Mouse (Mus musculus): Measurements from ENCODE around the gene Stac. TPM values are rescaled to one million over a fixed set of nuclear protein-coding genes. Genes with fewer than 3 reads are reported as not detected.

Gene Stac
- total RNA-seq, 1 experiment from 2014 or later: not detected

DNA sequence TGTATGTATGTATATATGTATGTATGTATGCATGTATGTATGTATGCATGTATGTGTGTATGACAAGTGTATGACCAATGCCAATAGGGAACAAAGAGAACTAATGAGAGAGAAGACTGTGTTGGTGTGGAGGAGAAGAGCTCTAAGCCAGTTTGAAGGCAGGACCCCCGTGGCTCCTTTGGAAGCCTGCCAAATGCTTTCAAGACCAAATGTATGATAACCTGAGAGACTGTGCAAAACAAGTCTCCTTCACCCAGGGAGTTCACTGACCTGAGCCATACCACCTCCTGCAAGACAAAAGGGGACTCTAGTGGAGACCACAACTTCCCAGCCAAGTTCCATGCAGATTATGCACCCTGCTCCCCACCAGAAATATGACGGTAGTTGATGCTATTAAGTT, 52.5 kb downstream of the Stac start:
- ATAC-seq (replicated peaks in 1 of 2; ENCODE audit: insufficient read depth in 1 of 2, low FRiP score in 2 of 2, low TSS enrichment in 1 of 2, low read depth in 1 of 2, poor library complexity in 2 of 2, severe bottlenecking in 2 of 2): no peak

GRCm38 (mm10) chr9:111632833-111633232, 57.3 kb downstream of the Stac start:
- ATAC-seq (replicated peaks in 1 of 2; ENCODE audit: insufficient read depth in 1 of 2, low FRiP score in 2 of 2, low TSS enrichment in 1 of 2, low read depth in 1 of 2, poor library complexity in 2 of 2, severe bottlenecking in 2 of 2): no peak

DNA sequence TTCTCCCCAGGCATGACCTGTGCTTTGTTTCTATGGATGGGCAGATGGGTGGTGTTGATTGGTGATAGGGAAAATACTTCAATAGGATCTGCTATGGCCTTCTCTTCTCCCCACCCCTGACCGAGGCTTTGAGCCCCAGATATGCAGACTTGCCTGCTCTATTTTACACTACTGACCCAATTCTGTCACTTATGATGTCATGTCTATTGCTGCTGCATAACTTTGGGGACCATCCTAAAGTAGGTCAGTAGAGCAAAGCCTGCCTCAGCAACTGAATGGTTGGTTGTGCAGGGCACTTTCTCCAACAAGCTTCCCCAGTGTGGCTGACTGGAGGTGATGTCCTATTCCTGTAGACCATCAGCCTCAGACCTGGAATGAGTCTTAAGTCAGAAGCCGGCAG, 69.0 kb downstream of the Stac start:
- no peak for ATAC-seq (replicated peaks in 1 of 2; ENCODE audit: insufficient read depth in 1 of 2, low FRiP score in 2 of 2, low TSS enrichment in 1 of 2, low read depth in 1 of 2, poor library complexity in 2 of 2, severe bottlenecking in 2 of 2)

DNA sequence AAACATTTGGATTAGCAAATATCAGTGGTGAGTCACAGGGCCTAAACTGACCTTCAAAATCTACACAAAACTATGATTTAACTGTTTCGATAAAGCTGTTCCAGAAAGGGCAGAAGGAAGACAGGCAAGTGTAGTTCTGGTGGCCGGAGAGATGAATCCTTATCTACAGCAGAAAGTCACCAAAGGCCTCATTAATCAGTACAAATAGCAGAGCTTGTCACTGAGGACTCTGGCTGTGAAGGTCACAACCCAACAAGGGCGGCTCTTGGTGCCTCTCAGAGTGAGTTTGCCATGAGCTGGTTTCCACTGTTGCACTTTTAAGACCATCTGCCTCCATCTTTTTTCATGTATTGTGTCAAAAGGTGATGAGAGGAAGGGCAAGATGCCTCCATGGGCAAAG, 78.8 kb downstream of the Stac start:
- no peak for ATAC-seq (replicated peaks in 1 of 2; ENCODE audit: insufficient read depth in 1 of 2, low FRiP score in 2 of 2, low TSS enrichment in 1 of 2, low read depth in 1 of 2, poor library complexity in 2 of 2, severe bottlenecking in 2 of 2)

- ATAC-seq (replicated peaks in 1 of 2; ENCODE audit: insufficient read depth in 1 of 2, low FRiP score in 2 of 2, low TSS enrichment in 1 of 2, low read depth in 1 of 2, poor library complexity in 2 of 2, severe bottlenecking in 2 of 2): peak in 1 of 2 experiments; percentile 27; a peak in 1 of 4 replicates
Measured at GRCm38 (mm10) chr9:111608762-111609161, 81.4 kb downstream of the Stac start.

DNA sequence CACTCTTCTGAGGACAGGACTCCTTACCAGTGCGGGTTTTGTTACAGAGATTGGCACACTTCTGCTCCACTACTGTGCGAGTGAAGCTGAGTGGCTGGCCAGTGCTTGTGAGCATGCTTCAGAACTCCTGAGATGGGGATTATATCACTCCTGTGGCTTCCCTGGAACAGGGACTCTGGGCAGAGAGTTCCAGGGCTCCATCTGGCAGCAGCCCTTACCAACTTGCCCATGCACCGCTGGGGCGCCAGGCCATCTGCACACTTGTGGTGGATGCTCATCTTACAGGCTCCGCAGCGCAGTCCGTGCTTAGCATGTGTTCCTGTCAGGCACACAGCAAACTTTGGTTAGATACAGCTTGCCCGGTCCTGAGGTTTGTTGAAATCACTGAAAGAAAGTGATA, 83.5 kb downstream of the Stac start:
- ATAC-seq (replicated peaks in 1 of 2; ENCODE audit: insufficient read depth in 1 of 2, low FRiP score in 2 of 2, low TSS enrichment in 1 of 2, low read depth in 1 of 2, poor library complexity in 2 of 2, severe bottlenecking in 2 of 2): no peak

- ATAC-seq (replicated peaks in 1 of 2; ENCODE audit: insufficient read depth in 1 of 2, low FRiP score in 2 of 2, low TSS enrichment in 1 of 2, low read depth in 1 of 2, poor library complexity in 2 of 2, severe bottlenecking in 2 of 2): no peak
Measured at GRCm38 (mm10) chr9:111587527-111587926, 102.6 kb downstream of the Stac start.

GRCm38 (mm10) chr9:111578784-111579183, 111.4 kb downstream of the Stac start:
- ATAC-seq (replicated peaks in 1 of 2; ENCODE audit: insufficient read depth in 1 of 2, low FRiP score in 2 of 2, low TSS enrichment in 1 of 2, low read depth in 1 of 2, poor library complexity in 2 of 2, severe bottlenecking in 2 of 2): no peak

DNA sequence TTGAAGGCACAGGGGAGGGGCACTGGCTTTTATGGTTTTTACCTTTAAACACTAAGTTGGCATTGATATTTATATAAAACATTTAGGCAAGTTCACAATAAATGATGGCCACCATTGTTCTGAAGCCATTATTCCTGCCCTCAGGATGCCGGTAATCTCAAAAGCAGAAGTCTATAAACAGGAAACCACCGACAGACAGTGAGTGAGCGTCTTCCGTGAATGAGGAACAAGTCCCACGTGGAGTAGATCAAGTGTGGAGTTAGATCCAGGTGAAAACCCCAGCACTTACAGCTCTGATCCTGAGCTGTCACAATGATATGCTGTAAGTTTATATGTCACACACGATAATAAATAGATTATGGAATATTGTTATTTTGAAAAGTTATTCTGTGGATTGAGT, 112.7 kb downstream of the Stac start:
- peak in 1 of 2 experiments; percentile 32; a peak in 2 of 4 replicates for ATAC-seq (replicated peaks in 1 of 2; ENCODE audit: insufficient read depth in 1 of 2, low FRiP score in 2 of 2, low TSS enrichment in 1 of 2, low read depth in 1 of 2, poor library complexity in 2 of 2, severe bottlenecking in 2 of 2)

GRCm38 (mm10) chr9:111575889-111576288, 114.3 kb downstream of the Stac start:
- no peak for ATAC-seq (replicated peaks in 1 of 2; ENCODE audit: insufficient read depth in 1 of 2, low FRiP score in 2 of 2, low TSS enrichment in 1 of 2, low read depth in 1 of 2, poor library complexity in 2 of 2, severe bottlenecking in 2 of 2)

GRCm38 (mm10) chr9:111573836-111574235, 116.3 kb downstream of the Stac start:
- no peak for ATAC-seq (replicated peaks in 1 of 2; ENCODE audit: insufficient read depth in 1 of 2, low FRiP score in 2 of 2, low TSS enrichment in 1 of 2, low read depth in 1 of 2, poor library complexity in 2 of 2, severe bottlenecking in 2 of 2)

GRCm38 (mm10) chr9:111571619-111572018, 118.5 kb downstream of the Stac start:
- ATAC-seq (replicated peaks in 1 of 2; ENCODE audit: insufficient read depth in 1 of 2, low FRiP score in 2 of 2, low TSS enrichment in 1 of 2, low read depth in 1 of 2, poor library complexity in 2 of 2, severe bottlenecking in 2 of 2): 0 out of 4 replicates have a peak, but pooled peaks have one; percentile 21 to 27

DNA sequence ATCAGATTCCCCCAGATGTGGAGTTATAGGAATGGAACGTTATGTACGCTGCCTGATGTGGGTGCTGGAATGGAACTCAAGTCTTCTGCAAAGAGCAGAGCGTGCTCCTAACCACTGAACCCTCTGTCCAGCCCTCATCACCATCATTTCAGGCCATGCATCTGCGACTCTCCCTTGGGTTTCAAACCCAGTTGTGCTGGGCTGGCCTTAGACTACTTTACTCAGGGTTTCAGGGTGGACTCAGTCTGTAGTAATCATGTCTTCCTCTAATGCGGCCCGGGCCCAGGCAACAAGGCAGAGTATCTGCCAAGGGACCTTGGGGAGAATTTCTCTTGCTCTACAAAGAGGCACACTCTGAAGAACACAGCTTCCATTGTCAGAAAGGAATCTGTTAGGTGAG, 126.0 kb downstream of the Stac start:
- ATAC-seq (replicated peaks in 1 of 2; ENCODE audit: insufficient read depth in 1 of 2, low FRiP score in 2 of 2, low TSS enrichment in 1 of 2, low read depth in 1 of 2, poor library complexity in 2 of 2, severe bottlenecking in 2 of 2): no peak

DNA sequence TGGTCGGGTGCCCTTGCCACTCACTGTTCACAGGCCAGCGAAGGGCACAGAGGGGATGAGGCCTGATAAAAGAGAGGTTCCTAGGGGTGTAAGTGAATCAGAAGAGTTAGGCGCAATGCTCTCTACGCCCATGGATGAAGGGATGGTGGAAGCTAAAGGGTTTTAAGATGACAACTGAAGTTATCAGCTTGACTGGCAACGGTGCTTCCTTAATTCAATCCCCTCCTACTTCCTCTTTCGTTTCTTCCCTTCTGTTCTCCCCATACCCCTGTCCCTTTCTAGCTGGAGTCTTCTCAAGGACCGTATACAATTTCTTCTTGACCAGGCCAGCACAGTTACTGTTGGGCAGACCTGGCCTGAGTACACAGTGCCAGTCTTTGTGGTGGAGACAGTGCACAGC, 126.9 kb downstream of the Stac start:
- ATAC-seq (replicated peaks in 1 of 2; ENCODE audit: insufficient read depth in 1 of 2, low FRiP score in 2 of 2, low TSS enrichment in 1 of 2, low read depth in 1 of 2, poor library complexity in 2 of 2, severe bottlenecking in 2 of 2): peak; percentile 40 to 77; a peak in 3 of 4 replicates

- ATAC-seq (replicated peaks in 1 of 2; ENCODE audit: insufficient read depth in 1 of 2, low FRiP score in 2 of 2, low TSS enrichment in 1 of 2, low read depth in 1 of 2, poor library complexity in 2 of 2, severe bottlenecking in 2 of 2): peak; percentile 76 to 93
Measured at GRCm38 (mm10) chr9:111562217-111562988, 127.7 kb downstream of the Stac start.

GRCm38 (mm10) chr9:111556699-111557098, 133.4 kb downstream of the Stac start:
- ATAC-seq (replicated peaks in 1 of 2; ENCODE audit: insufficient read depth in 1 of 2, low FRiP score in 2 of 2, low TSS enrichment in 1 of 2, low read depth in 1 of 2, poor library complexity in 2 of 2, severe bottlenecking in 2 of 2): no peak

DNA sequence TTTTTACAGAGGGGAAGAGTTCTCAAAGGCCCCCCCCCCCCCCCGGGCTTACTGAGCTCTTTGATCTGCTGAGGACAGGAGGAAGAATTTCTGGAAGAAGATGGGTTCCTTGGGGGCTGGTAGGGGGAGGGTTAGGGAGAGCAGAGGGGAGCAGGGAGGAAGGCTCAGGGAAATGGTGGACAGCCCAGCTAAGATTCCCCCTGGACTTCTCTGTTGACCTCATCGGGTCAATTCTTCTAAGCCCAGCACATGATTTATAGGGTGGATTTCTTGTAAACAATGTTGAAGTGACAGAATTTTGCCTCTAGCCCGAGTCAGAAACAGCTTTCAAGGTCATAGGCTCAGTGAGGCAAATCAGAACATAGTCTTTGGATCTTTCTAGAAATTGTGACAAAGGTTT, 137.3 kb downstream of the Stac start:
- no peak for ATAC-seq (replicated peaks in 1 of 2; ENCODE audit: insufficient read depth in 1 of 2, low FRiP score in 2 of 2, low TSS enrichment in 1 of 2, low read depth in 1 of 2, poor library complexity in 2 of 2, severe bottlenecking in 2 of 2)

DNA sequence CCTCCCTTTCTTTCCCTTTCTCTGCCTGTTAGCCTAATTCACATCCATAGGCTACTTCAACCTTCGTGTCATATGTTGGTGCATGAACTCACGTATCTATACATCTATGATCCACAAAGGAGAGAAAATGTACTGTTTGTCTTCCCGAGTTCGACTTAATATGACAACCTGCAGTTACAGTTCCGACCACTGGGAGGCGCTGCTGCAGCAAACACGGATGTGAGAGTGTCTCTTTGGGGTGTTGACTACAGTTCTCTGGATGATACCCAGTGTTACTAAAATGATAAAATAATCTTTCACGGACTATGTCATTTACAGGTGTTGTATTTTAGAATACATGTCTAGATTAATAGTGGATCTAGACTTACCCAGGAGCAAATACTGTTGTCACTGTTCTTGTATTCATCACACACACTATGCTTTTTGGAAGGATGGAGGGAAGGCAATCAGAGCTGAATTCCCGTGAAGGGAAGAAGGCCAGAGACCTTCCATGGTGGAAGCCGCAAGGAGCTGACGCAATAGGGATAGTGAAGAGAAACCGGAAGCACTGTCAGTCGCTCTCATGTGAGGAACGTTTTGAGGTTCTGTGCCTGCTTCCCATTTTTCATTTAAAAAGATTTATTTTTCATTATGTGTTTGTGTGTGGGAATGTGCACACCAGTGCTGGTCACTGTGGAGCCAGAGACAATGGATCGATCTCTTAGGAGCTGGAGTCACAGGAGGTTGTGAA, 138.5 kb downstream of the Stac start:
- no peak for ATAC-seq (replicated peaks in 1 of 2; ENCODE audit: insufficient read depth in 1 of 2, low FRiP score in 2 of 2, low TSS enrichment in 1 of 2, low read depth in 1 of 2, poor library complexity in 2 of 2, severe bottlenecking in 2 of 2)

DNA sequence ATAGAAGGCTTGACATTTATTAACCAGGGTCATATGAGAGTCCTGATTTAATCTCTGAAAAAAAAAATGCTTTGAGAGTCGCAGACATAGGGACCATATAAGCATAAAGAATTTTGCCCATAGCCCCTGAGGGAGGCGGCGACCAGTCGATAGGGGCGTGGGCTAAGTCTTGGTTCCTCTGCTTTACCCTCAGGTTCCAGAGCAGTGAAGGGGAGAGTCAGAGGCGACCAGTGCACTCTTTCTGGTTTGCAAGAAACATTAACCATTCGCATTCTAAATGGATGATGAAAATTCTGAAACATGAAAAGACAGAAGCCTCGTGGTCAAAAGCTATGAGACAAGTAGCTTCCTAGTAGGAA, 139.2 kb downstream of the Stac start:
- ATAC-seq (replicated peaks in 1 of 2; ENCODE audit: insufficient read depth in 1 of 2, low FRiP score in 2 of 2, low TSS enrichment in 1 of 2, low read depth in 1 of 2, poor library complexity in 2 of 2, severe bottlenecking in 2 of 2): no peak
